Mouse (Mus musculus) testis, adult 2 months (tissue): ENCODE measurements around the gene Fgr. TPM values are rescaled to one million over a fixed set of nuclear protein-coding genes. Genes with fewer than 3 reads are reported as not detected.

ENCODE experiments used
- H3K27ac ChIP-seq: fragments of 200-500 bp; 2 replicates; pipeline ENCODE4 v1.5.1; 2012; ENCODE audit warnings: low read depth, low read length; ENCODE audit not compliant: control insufficient read depth, insufficient read depth
- H3K27me3 ChIP-seq: fragments of 200-500 bp; 2 replicates; pipeline ENCODE4 v1.6.1; 2012; ENCODE audit warnings: mild to moderate bottlenecking, low read length, moderate library complexity; ENCODE audit not compliant: control insufficient read depth, insufficient read depth
- H3K36me3 ChIP-seq: fragments of 200-500 bp; 2 replicates; pipeline ENCODE4 v1.6.1; 2012; ENCODE audit warnings: mild to moderate bottlenecking, low read length; ENCODE audit not compliant: control insufficient read depth, insufficient read depth
- H3K4me1 ChIP-seq: fragments of 200-500 bp; 2 replicates; pipeline ENCODE4 v1.6.1; 2012; ENCODE audit warnings: low read length; ENCODE audit not compliant: control insufficient read depth, insufficient read depth
- H3K4me3 ChIP-seq: fragments of 200-500 bp; 2 replicates; pipeline ENCODE4 v1.5.1; 2012; ENCODE audit warnings: low read depth, mild to moderate bottlenecking, low read length, moderate library complexity, mixed read lengths; ENCODE audit not compliant: control insufficient read depth
- CTCF ChIP-seq: fragments of 200-500 bp; IDR thresholded peaks from 2 replicates; pipeline ENCODE4 v1.5.1; 2012; ENCODE audit warnings: low read depth, mild to moderate bottlenecking, inconsistent platforms, low read length, moderate library complexity; ENCODE audit not compliant: control insufficient read depth, insufficient read depth, insufficient replicate concordance
- POLR2A ChIP-seq: fragments of 200-500 bp; IDR thresholded peaks from 2 replicates; pipeline ENCODE4 v1.6.1; 2012; ENCODE audit warnings: low read depth, mild to moderate bottlenecking, inconsistent platforms, low read length, moderate library complexity; ENCODE audit not compliant: control insufficient read depth
- polyA plus RNA-seq: library from polyadenylated mRNA; depleted of rRNA; stranded (reverse); fragments of >200 nt; gene quantifications from 2 replicates; pipeline ENCODE4 v1.2.3, GENCODE M21; 2012

The Fgr gene
- polyA plus RNA-seq, 1 experiment: 0.85 TPM

DNA sequence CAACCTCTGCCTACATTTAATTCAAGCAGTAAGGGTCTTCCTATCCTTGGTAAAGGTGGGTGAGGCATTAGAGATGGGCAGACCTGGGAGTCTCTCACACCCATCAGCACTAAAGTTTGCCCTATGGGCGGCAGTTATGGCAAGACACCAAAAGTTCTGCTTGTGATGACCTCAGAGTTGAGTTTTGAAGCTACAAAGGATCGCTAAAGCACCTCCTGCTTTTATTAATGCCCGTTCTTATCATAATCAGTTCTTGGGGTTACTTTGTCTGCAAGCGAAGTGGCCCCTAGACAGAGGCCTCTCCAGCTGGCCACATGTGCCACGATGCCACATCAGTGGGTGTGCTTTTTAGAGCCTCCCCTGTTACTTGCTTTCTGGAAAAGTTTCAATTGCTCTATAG lies 35.8 kb downstream of the Fgr start:
- no peaks in the 10 kb centered on the region for H3K27me3 ChIP-seq
- H3K27ac ChIP-seq: no peak overlapping the region
- TF ChIP-seq CTCF (no peak), POLR2A (no peak)
- H3K4me3 ChIP-seq: no peak overlapping the region
- peaks cover 24% of the 10 kb centered on the region for H3K4me1 ChIP-seq
- H3K36me3 ChIP-seq: no peaks in the 10 kb centered on the region

DNA sequence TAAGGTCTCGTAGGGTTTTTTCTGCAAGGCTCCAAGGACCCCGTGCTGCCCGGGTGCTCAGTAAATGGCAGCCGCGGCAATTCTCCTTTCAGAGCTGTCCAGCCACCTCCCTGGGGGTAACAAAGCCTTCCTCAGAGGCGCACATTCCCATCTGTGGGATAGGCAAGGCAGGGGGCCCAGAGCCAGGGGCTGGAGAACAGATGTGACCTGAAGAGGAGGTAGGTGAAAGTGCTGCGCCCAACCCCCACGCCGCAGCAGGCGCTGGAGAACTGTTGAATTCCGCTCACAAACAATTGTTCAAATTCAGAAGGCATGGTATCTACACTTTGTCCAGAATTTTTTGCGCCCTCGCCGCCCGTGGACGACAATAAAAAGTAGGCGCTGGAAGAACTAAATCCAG lies 36.7 kb downstream of the Fgr start:
- peaks cover 25% of the 10 kb centered on the region for H3K4me1 ChIP-seq
- H3K36me3 ChIP-seq: no peaks in the 10 kb centered on the region
- peak overlapping the region; percentile 86 for H3K4me3 ChIP-seq
- TF ChIP-seq CTCF: no peak
- TF ChIP-seq POLR2A: no peak
- no peaks in the 10 kb centered on the region for H3K27me3 ChIP-seq
- H3K27ac ChIP-seq: peak overlapping the region; percentile 0; the same call in 1 of the 2 replicates

DNA sequence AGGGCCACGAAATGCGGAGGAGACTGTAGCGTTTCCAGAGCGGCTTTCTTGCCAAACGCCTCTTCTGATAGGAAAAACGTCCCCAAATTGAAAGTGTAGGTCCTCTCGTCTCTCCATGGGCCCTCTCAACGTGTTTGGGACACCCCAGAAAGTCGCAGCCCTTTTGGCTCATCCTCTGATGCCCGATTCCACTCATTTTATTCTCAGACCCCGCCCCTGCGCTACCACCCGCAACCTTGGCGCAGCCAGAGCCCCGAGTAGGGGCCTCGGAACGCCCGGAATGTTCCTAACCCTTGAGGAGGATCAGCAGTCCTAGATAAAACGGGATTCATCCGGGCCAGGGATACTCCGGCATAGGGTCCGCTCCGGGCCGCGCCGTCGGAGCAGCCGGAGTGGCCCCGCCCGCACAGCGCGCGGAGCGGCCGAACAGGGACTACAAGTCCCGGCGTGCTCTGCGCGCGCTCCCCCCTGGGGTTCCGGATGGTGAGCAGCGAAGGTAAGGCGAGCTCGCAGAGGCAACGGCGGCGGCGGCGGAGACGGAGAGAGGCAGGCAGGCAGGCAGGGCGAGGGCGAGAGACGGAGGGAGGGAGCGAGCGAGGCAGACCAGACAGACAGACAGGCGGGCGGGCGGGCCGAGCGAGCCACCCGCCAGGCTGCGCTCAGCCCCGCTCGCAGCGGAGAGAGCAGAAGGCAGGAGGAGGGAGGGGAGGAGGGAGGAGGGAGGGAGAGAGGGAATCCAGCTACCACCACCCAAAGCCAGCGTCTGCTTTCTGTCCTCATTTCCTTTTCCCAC lies 37.3 kb downstream of the Fgr start, which contains the start of gene Ahdc1:
Gene Ahdc1 (plus strand): TSS at position 233 of the 793 bp plus-strand sequence.
- no peak for TF ChIP-seq CTCF
- peak; percentile 60 for TF ChIP-seq POLR2A
- Histone ChIP-seq H3K27ac (peak within 1 kb of the TSS; percentile 79), H3K36me3 (no peaks in the 10 kb centered on the region), H3K4me3 (peak within 1 kb of the TSS; percentile 86), H3K27me3 (no peaks in the 10 kb centered on the region), H3K4me1 (peaks cover 25% of the 10 kb centered on the region)

DNA sequence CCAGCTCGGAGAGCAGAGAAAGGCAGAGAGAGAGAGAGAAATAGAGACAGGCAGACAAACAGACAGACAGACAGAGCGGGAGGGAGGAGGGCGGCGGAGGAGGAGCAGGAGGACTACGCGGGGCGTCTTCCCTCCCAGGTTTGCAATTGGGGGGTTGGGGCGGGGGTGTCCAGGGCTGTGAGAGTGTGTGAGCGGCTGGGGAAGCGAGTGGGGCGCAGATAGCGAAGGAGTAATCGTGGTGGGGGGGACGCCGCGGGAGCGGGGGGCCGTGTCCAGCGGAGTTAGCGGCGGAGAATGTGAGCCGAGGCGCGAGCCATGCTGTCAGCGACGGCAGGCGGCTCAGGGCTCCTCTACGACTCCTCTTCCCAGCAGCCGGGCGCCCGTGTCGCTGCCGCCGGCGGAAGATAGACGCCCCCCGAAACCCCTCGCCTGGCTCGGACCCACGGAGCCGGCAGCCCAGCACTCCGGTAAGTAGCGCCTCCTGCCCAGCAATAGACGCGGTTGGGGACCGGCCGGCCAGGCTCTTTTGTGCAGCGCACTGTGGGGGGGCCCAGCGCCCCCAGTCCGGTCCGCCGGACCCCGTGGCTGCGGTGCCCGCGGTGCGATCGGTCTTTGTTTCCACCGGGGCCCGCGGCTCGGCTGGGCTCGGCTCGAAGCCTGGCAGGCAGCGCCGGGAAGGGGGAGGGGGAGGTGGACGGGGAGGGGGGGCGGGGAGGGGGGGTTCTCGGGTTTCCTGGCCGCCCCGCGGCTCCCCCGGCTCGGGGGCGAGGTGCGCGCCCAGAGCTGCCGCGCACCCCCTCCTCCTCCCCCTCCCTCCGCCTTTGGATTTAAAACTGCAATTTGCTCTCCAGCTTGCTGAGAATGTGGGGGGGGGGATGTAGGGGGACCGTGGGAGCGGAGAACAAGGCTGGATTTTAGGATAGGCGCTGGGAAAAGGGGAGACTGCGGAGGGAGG lies 38.2 kb downstream of the Fgr start:
- peak overlapping the region; percentile 79 for H3K27ac ChIP-seq
- H3K36me3 ChIP-seq: no peaks in the 10 kb centered on the region
- no peaks in the 10 kb centered on the region for H3K27me3 ChIP-seq
- peaks cover 25% of the 10 kb centered on the region for H3K4me1 ChIP-seq
- H3K4me3 ChIP-seq: peak overlapping the region; percentile 86
- TF ChIP-seq POLR2A (no peak), CTCF (no peak)

DNA sequence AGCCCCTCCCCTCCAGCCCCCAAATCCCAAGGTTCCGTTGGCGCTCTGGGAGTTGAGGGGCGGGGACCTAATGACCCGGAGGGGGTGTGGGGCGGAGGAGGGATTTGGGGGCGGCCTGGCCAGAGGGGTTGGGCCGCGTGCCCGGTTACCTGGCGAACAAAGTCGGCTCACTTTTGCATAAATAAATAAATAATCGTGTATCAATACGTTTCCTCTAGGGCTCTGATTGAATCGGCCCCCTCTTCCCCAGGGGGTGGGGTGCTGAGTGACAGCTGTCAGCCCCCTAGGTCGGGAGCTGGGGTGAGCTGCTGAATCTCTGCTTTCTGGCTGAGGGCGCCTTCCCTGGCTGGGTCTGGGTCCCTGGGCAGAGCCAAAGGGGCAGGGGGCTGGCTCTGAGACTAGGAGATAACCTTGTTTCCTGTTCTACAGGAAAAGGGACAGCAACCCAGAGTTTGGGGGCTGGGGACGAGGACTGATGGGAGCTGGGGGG lies 38.9 kb downstream of the Fgr start:
- H3K4me3 ChIP-seq: peak overlapping the region; percentile 64
- no peaks in the 10 kb centered on the region for H3K36me3 ChIP-seq
- TF ChIP-seq CTCF: no peak
- TF ChIP-seq POLR2A: no peak
- no peak overlapping the region for H3K27ac ChIP-seq
- H3K27me3 ChIP-seq: no peaks in the 10 kb centered on the region
- H3K4me1 ChIP-seq: peaks cover 23% of the 10 kb centered on the region

DNA sequence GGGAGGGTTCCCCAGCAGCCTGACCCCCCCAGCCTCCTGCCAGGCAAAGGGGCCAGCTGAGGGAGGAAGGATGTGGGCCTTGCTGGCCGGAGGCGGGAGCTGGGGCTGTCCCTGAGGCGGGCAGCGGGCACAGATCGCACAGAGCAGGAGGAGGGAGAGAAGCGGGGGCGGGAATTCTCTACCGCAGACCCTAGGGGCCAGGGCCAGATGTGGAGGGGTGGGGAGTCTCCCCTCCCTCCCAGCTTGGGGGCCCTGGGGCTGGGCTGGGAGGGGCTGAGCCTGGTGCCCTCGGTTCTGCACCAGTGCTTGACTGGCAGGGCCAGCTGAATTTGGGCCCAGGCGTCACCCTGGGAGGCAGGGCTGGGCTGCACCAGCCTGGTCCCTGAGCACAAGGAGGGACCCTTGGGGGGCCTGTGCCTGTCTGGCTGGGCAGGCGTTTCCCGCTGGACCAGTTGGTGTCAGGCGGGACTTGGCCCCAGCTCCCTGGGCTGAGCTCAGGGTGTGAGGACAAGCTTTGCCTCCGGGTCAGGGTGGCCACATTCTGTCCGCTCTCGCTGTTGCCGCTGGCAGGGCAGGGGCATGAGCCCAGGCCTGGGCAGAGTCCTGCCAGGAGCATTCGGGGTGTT lies 39.5 kb downstream of the Fgr start:
- Histone ChIP-seq H3K4me3 (peak overlapping the region; percentile 64), H3K27ac (peak overlapping the region; percentile 62), H3K4me1 (peaks cover 23% of the 10 kb centered on the region), H3K27me3 (no peaks in the 10 kb centered on the region), H3K36me3 (no peaks in the 10 kb centered on the region)
- TF ChIP-seq CTCF: no peak
- no peak for TF ChIP-seq POLR2A
